Mouse (Mus musculus) embryo, embryonic 10.5 days (tissue): ENCODE measurements at regions not wholly inside any gene's neighbourhood (a gene's known extent, or its start where the extent isn't known, plus 50 kb on each side); places are given as distances from the start of the nearest gene placed in this dataset.

Experiments
- DNase-seq: peaks from one replicate; pipeline ENCODE4 v3.0.0-alpha.2; 2015; ENCODE audit warnings: low spot score

- DNase-seq: peak; percentile 1
Measured at GRCm38 (mm10) chr7:53750985-53751605, 1084.2 kb upstream of the Luzp2 start.
